Mouse (Mus musculus) spleen, adult 2 months (tissue): ENCODE measurements at regions not wholly inside any gene's neighbourhood (a gene's known extent, or its start where the extent isn't known, plus 50 kb on each side); places are given as distances from the start of the nearest gene placed in this dataset.
"Not testable (repeated sequence)": the region's sequence is repeated elsewhere in the genome, so short reads cannot be mapped to it uniquely, and the experiment has no call there.

ENCODE experiments used
- DNase-seq, 2 experiments: peaks; one replicate each; pipeline versions ENCODE4 v3.0.0 to v3.0.0-alpha.2; 2012 to 2021; ENCODE audit warnings: low spot score in 2 of 2, low read depth in 1 of 2
- H3K27ac ChIP-seq: fragments of 200-500 bp; 2 replicates; pipeline ENCODE4 v1.5.1; 2012; ENCODE audit warnings: low read length, inconsistent platforms; ENCODE audit not compliant: insufficient read depth
- H3K27me3 ChIP-seq: fragments of 200-500 bp; 2 replicates; pipeline ENCODE4 v1.6.1; 2012; ENCODE audit warnings: mild to moderate bottlenecking, moderate library complexity, low read length, inconsistent platforms; ENCODE audit not compliant: control insufficient read depth, insufficient read depth
- H3K36me3 ChIP-seq: fragments of 200-500 bp; 2 replicates; pipeline ENCODE4 v1.6.1; 2012; ENCODE audit warnings: mild to moderate bottlenecking, low read length, inconsistent platforms; ENCODE audit not compliant: control insufficient read depth, insufficient read depth
- H3K4me1 ChIP-seq: fragments of 200-500 bp; 2 replicates; pipeline ENCODE4 v1.6.1; 2011; ENCODE audit warnings: inconsistent platforms; ENCODE audit not compliant: control insufficient read depth, insufficient read depth, insufficient read length
- H3K4me3 ChIP-seq: fragments of 200-500 bp; 2 replicates; pipeline ENCODE4 v1.5.1; 2011; ENCODE audit warnings: mild to moderate bottlenecking, inconsistent platforms; ENCODE audit not compliant: insufficient read depth, insufficient read length; ENCODE audit errors: extremely low read depth
- CTCF ChIP-seq: fragments of 200-500 bp; IDR thresholded peaks from 2 replicates; pipeline ENCODE4 v1.5.1; 2011; ENCODE audit warnings: mild to moderate bottlenecking, inconsistent platforms; ENCODE audit not compliant: insufficient read depth, insufficient read length, insufficient replicate concordance; ENCODE audit errors: extremely low read depth
- POLR2A ChIP-seq: fragments of 200-500 bp; IDR thresholded peaks from 2 replicates; pipeline ENCODE4 v1.6.1; 2011; ENCODE audit warnings: low read depth, low read length, inconsistent platforms
- WGBS: fragments of 180-500 bp; shearing (Covaris S2); methylation state at CpG from one replicate; pipeline ENCODE4 v1.1.7; 2018; 5-methylcytosine and 5-hydroxymethylcytosine counted together

GRCm38 (mm10) chr17:13519409-13520201 lies 165.2 kb downstream of the Tcp10c start:
- not testable (repeated sequence) for H3K27ac ChIP-seq, DNase-seq, H3K27me3 ChIP-seq, H3K36me3 ChIP-seq, H3K4me3 ChIP-seq, H3K4me1 ChIP-seq
- WGBS = 91% methylated on average over 3 of the region's 5 CpGs

DNA sequence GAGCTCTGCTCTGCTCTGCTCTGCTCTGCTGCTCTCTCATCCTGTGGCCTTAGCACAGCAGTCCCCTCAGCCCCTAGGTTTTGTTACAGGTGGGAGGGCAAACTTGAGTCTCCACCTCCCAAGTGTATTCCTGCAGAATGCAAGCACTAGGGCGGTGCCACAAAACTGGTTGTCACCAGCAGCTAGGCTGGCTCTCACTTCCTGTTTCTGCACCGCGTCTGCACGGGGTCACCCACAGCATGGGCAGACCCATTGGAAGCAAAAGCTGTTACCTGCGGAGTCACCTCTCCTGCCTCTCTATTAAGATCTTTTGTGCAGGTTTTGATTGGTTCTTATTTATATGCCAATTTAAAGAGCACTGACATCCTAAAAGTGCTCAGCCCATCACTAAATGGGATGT lies 178.2 kb downstream of the Tcp10c start:
- not testable (repeated sequence) for DNase-seq, H3K27me3 ChIP-seq
- WGBS = 14% methylated on average over 5 of the region's 5 CpGs

DNA sequence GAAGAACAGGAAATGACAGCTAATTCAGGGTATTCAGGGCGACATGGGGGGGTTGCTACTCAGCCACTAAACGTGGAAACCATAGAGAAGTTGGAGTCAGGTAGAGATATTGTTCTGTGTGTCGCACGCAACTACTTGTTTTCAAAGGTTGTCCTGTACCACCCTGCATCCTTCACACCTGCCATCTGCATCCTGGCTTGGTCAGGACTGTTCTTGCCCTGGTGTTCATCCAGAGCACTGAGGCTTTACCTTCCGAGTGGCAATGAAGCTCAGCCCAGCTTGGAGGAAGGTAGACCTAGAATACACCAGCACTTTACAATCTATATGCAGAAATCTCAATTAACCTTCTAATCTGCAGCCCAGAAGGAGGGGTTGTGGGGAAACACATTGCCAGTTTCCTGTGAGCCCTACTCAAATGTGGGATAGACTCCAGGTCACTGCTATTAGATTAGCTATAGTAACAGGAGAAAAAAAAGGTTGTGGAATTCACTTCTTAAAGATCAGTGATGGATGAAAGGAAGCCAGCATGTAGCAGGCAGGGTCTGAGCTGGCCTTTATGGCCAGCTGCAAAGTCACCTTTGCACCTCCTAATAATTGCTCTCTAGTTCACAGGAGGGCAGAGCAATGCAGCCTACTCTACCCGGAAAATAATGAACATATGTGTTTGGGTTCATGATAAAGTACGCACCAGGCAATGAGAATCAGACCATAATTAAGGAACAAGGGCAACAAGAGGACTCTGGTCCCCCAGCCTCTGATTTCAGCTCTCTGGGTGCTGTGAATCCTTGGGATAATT lies 186.3 kb downstream of the Tcp10c start:
- TF ChIP-seq POLR2A = no peak
- no peak for DNase-seq
- 79% methylated on average over 7 of the region's 7 CpGs for WGBS
- H3K4me1 ChIP-seq = no peaks in the 10 kb centered on the region; the same call in 1 of the 2 replicates
- H3K36me3 ChIP-seq = no peaks in the 10 kb centered on the region
- no peak overlapping the region for H3K4me3 ChIP-seq
- H3K27me3 ChIP-seq = no peaks in the 10 kb centered on the region
- H3K27ac ChIP-seq = no peak overlapping the region

More for the DNA sequence above, 178.2 kb downstream of the Tcp10c start:
- not testable (repeated sequence) for H3K27ac ChIP-seq, H3K4me1 ChIP-seq, H3K4me3 ChIP-seq, H3K36me3 ChIP-seq

- Histone ChIP-seq H3K27me3 (no peaks in the 10 kb centered on the region), H3K4me1 (no peaks in the 10 kb centered on the region; the same call in 1 of the 2 replicates), H3K27ac (no peak overlapping the region), H3K36me3 (no peaks in the 10 kb centered on the region), H3K4me3 (no peak overlapping the region)
- WGBS = 69% methylated on average over 12 of the region's 12 CpGs
- DNase-seq = no peak
- TF ChIP-seq POLR2A (no peak), CTCF (no peak)
These were observed 186.9 kb downstream of the Tcp10c start for GRCm38 (mm10) chr17:13541249-13541648.

GRCm38 (mm10) chr17:13542261-13542660 lies 187.9 kb downstream of the Tcp10c start:
- no peak for DNase-seq
- TF ChIP-seq POLR2A (no peak), CTCF (no peak)
- Histone ChIP-seq H3K4me1 (no peaks in the 10 kb centered on the region; the same call in 1 of the 2 replicates), H3K36me3 (no peaks in the 10 kb centered on the region), H3K4me3 (no peak overlapping the region), H3K27me3 (no peaks in the 10 kb centered on the region), H3K27ac (no peak overlapping the region)

DNA sequence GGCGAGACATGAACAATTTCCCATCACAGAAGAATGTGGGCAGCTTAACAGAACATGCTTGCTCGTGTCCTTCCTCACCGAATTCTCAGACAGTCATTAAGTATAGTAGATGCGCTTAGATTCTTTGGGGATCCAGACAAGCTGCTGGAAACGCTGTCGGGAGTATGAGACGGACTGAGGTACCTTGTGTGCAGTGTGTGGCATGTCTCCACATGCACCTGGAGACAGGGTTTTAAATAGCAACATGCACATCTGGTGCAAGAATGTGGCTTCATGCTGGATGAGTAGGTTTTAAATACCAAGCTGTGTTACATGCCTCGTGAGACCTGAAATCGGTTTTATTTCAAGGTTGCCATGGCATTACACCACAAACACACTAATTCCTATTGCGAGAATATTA lies 188.5 kb downstream of the Tcp10c start:
- no peaks in the 10 kb centered on the region; the same call in 1 of the 2 replicates for H3K4me1 ChIP-seq
- TF ChIP-seq CTCF (no peak), POLR2A (no peak)
- H3K27me3 ChIP-seq = no peaks in the 10 kb centered on the region
- H3K27ac ChIP-seq = no peak overlapping the region
- H3K4me3 ChIP-seq = no peak overlapping the region
- no peaks in the 10 kb centered on the region for H3K36me3 ChIP-seq
- WGBS = 78% methylated on average over 10 of the region's 10 CpGs
- DNase-seq = no peak
